Mouse (Mus musculus) stomach, postnatal 0 days (tissue): ENCODE measurements at regions not wholly inside any gene's neighbourhood (a gene's known extent, or its start where the extent isn't known, plus 50 kb on each side); places are given as distances from the start of the nearest gene placed in this dataset.

ENCODE experiments used
- CTCF ChIP-seq: IDR thresholded peaks from 2 replicates; pipeline ENCODE4 v1.5.1; 2016; ENCODE audit warnings: antibody characterized with exemption, low read depth, mild to moderate bottlenecking, moderate library complexity
- EP300 ChIP-seq: optimal IDR thresholded peaks from 2 replicates; pipeline ENCODE3; 2016; ENCODE audit warnings: antibody characterized with exemption

- TF ChIP-seq EP300 = no peak
- TF ChIP-seq CTCF = no peak
These were observed 248.4 kb downstream of the Lpin1 start for GRCm38 (mm10) chr12:16362341-16362740.
